Mouse (Mus musculus): ENCODE data around the gene Dctn3. TPM values are rescaled to one million over a fixed set of nuclear protein-coding genes. Genes with fewer than 3 reads are reported as not detected.

Dctn3 gene
- polyA plus RNA-seq, 1 experiment from 2014 or later, result 143 TPM

DNA sequence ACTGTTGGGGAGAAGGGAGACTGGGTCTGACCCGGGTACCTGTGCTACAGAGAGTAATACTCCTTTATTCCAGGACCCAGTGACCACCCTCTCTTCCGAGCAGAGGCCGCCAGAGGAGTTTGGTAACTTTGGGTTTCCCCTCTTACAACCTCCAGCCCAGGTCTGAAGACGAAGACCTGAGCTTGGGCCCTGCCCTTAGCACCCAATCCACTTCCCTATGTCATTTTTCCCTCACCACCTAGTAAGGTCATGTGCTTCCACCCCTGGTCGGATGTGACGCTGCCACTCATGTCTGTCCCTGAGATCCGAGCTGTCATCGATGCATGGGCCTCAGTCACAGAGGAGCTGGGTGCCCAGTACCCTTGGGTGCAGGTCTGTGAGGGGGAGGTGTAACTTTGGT lies 33.5 kb upstream of the Dctn3 start:
- WGBS, result 73% methylated on average over 8 of the region's 8 CpGs
- H3K27me3 ChIP-seq (ENCODE audit: insufficient read depth, poor library complexity, severe bottlenecking), result peaks cover 6% of the 10 kb centered on the region; the same call in 1 of the 2 replicates
- no peaks in the 10 kb centered on the region for H3K9me3 ChIP-seq
- peak overlapping the region; percentile 70 for H3K4me3 ChIP-seq
- H3K4me1 ChIP-seq, result peaks cover 45% of the 10 kb centered on the region
- peaks cover 24% of the 10 kb centered on the region for H3K36me3 ChIP-seq
- peak overlapping the region; percentile 93 for H3K27ac ChIP-seq
- DNase-seq (ENCODE audit: low spot score), result peak; percentile 76

DNA sequence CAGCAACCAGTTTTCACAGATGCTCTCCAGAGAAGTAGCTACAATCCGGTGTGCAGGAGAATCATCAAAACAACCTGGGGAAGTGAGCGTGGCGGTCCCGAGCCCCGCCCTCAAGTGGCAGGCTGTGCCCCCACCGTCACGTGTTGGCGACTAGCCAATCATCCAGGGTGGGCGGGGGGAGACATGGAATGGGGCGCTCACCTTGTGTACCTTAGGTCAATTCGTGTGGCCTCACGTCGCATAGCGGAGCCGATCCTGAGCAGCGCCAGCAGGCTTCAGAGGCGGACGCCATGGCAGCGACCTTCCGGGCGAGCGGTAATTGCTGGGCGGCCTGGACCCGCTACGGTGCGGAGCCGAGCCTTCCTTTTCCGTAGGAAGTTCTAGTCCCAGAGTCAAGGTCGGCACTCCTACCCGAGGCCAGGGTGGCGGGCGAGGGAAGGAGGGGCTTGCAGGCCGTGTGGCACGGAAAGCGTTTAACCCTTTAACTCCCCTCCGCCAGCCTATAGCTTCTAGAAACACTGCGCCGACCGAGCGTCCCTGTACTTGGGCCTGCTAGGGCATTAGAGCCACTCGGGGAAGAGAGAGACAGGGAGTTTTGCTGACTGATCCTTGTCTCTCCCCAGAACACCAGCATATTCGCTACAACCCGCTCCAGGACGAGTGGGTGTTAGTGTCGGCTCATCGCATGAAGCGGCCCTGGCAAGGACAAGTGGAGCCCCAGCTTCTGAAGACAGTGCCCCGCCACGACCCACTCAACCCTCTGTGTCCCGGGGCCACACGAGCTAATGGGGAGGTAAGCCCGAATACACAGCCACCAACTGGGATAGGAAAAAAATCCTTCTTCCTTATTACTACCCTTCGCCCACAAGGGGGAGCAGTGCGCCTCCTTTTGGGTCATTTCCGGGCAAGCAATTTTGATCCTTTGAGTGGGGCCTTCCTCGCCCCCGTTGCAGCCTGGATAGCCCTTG lies 32.7 kb upstream of the Dctn3 start, which contains the start of gene Sigmar1:
TSS of gene Sigmar1 (minus strand) at position 820 of the 968 bp plus-strand sequence.
- WGBS, result under 1% methylated on average over 57 of the region's 57 CpGs
- H3K4me1 ChIP-seq, result peaks cover 37% of the 10 kb centered on the region
- peak within 1 kb of the TSS; percentile 70 for H3K4me3 ChIP-seq
- H3K36me3 ChIP-seq, result peaks cover 24% of the 10 kb centered on the region
- H3K27ac ChIP-seq, result peak within 1 kb of the TSS; percentile 93
- peak; percentile 95 for DNase-seq (ENCODE audit: low spot score)
- H3K27me3 ChIP-seq (ENCODE audit: insufficient read depth, poor library complexity, severe bottlenecking), result peaks cover 6% of the 10 kb centered on the region; the same call in 1 of the 2 replicates
- H3K9me3 ChIP-seq, result no peaks in the 10 kb centered on the region

DNA sequence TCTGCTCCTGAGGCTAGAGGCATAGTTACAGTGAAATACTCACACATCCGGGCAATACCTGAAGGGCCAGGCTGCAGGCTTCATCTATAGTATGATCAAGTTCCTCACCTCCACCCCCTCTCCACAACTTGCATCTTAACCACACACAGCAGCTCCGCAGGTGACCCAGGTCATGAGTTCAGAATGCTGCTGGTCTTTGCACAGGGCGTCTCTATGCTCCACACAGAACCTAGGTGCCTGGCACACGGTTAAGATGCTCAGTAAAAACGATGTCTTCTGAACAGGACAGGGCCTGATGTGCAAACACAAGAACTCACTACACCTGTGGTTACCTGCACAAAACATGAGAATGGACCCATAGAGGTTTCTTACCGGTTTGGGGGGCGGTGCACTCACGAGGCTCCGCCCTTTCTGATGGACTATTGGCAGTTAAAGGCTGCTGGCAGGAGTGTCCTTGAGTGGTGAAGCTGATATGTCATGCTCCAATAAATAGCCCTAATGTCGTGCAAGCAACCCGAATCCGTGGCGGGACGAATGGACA lies 31.9 kb upstream of the Dctn3 start, which contains the start of gene Galt:
TSS of gene Galt (plus strand) at position 432 of the 541 bp plus-strand sequence.
- Histone ChIP-seq H3K9me3 (no peaks in the 10 kb centered on the region), H3K4me1 (peaks cover 30% of the 10 kb centered on the region), H3K4me3 (peak within 1 kb of the TSS; percentile 70), H3K36me3 (peaks cover 24% of the 10 kb centered on the region), H3K27ac (peak within 1 kb of the TSS; percentile 93), H3K27me3 (ENCODE audit: insufficient read depth, poor library complexity, severe bottlenecking) (peaks cover 6% of the 10 kb centered on the region; the same call in 1 of the 2 replicates)
- no peak for DNase-seq (ENCODE audit: low spot score)
- WGBS, result 14% methylated on average over 14 of the region's 14 CpGs

DNA sequence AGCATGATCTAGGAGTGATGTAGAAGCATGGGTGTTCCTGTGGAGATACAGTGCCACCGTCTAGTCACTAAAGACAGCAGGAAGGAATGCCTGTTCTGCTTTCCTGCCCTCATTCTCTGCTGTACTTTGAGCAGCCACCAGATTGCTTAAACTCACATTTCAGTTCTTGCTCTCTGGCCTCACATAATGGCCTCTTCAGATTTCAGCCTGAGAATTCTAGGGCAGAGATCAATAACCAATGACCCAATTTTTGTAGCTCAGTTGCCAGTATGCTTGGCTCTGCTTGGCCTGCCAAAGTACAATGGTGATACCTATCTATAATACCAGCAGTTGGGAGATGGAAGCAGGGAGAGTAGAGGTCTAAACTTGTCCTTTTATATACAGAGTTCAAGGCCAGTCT lies 22.1 kb upstream of the Dctn3 start:
- 77% methylated on average over 1 of the region's 1 CpGs for WGBS
- H3K4me3 ChIP-seq, result no peak overlapping the region

DNA sequence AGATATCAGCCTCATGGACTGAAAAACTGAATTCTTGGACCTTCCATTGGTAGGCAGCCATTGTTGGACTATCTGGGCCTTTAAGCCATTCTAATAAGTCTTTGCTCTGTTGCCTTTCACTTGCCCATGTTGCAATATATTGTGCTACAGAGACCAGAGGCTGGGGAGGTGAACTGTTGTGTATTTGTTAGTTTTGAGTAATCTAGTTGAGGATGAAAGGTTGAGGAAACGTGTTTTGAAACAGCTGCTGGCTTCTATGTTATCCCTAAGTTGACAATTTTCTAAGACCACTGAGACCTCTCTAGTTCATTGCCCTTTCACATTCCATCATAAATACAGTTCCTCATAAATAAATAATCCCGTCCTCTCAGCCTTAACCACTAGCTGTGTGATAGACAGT lies 21.2 kb upstream of the Dctn3 start:
- Histone ChIP-seq H3K27ac (no peak overlapping the region), H3K9me3 (no peaks in the 10 kb centered on the region), H3K27me3 (ENCODE audit: insufficient read depth, poor library complexity, severe bottlenecking) (0 out of 2 replicates have a peak, but pooled peaks cover 3% of the 10 kb centered on the region), H3K4me1 (peaks cover 21% of the 10 kb centered on the region), H3K36me3 (peaks cover 5% of the 10 kb centered on the region), H3K4me3 (no peak overlapping the region)
- no peak for DNase-seq (ENCODE audit: low spot score)
- 70% methylated on average over 2 of the region's 2 CpGs for WGBS

More for the DNA sequence above, 22.1 kb upstream of the Dctn3 start:
- Histone ChIP-seq H3K27ac (no peak overlapping the region), H3K27me3 (ENCODE audit: insufficient read depth, poor library complexity, severe bottlenecking) (0 out of 2 replicates have a peak, but pooled peaks cover 3% of the 10 kb centered on the region), H3K36me3 (no peaks in the 10 kb centered on the region), H3K9me3 (no peaks in the 10 kb centered on the region), H3K4me1 (peaks cover 13% of the 10 kb centered on the region)
- DNase-seq (ENCODE audit: low spot score), result no peak

DNA sequence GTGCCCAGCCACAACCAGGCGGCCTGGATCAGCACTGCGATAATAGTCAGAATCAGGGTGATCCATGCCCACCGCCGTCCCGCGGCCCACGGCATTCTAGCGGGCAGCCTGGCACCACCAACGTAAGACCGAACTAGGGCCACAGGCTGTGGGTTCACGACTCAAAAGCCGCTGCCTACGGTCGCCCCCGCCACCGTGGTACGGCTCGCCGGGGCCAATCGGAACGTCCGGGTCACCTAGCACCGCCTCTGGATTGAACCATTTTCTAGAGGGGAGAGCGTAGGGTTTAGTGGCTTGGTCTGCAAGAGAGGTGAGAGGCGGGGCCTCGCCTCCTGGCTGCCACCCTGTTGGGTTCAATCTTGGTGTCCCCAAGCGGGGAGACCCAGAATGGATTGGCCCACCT lies 18.2 kb upstream of the Dctn3 start:
- H3K27ac ChIP-seq, result peak overlapping the region; percentile 88
- peak; percentile 97 for DNase-seq (ENCODE audit: low spot score)
- peaks cover 15% of the 10 kb centered on the region for H3K36me3 ChIP-seq
- no peaks in the 10 kb centered on the region for H3K9me3 ChIP-seq
- H3K4me3 ChIP-seq, result peak overlapping the region; percentile 76
- whole genome bisulfite sequencing, result under 1% methylated on average over 27 of the region's 27 CpGs
- peaks cover 22% of the 10 kb centered on the region for H3K4me1 ChIP-seq
- H3K27me3 ChIP-seq (ENCODE audit: insufficient read depth, poor library complexity, severe bottlenecking), result no peaks in the 10 kb centered on the region

DNA sequence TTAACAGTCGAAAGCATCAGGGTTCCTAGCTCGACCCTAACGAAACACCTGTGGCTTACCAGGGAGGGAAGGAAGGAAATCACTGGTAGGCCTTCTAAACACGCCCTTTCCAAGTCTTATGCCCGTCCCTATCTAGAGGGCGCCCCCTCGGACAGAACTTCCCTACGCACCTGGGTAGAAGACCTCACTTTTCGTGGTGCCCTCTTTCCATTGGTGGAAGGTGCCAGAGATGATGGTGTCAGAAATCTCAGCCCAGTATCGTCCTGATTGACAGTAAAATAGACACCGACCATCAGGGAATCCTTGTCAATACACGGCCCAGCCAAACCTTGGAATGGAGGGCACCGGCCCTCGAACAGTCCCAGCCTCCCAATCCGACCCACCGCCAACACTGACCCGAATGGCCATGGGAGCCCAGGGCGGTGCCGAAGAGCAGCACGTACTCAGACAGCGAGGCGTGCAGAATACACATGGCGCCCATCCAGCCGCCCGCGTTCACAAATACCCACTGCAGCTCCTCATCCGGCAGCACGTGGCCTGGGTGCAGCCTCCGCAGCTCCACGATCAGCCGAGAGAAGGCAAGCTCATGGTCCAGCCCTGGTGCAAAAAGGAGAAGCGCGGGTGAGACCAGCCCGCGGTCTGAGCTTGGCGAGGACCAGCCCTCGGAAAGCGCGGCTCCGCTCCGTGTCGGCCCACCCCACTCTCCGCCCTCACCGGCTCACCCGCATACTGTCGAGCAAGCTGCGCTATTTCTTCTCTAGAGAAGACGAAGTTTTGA lies 17.6 kb upstream of the Dctn3 start:
- WGBS, result 1% methylated on average over 48 of the region's 48 CpGs
- peak overlapping the region; percentile 88 for H3K27ac ChIP-seq
- H3K36me3 ChIP-seq, result peaks cover 15% of the 10 kb centered on the region
- peaks cover 22% of the 10 kb centered on the region for H3K4me1 ChIP-seq
- no peaks in the 10 kb centered on the region for H3K9me3 ChIP-seq
- DNase-seq (ENCODE audit: low spot score), result peak; percentile 81
- H3K27me3 ChIP-seq (ENCODE audit: insufficient read depth, poor library complexity, severe bottlenecking), result no peaks in the 10 kb centered on the region
- peak overlapping the region; percentile 76 for H3K4me3 ChIP-seq

DNA sequence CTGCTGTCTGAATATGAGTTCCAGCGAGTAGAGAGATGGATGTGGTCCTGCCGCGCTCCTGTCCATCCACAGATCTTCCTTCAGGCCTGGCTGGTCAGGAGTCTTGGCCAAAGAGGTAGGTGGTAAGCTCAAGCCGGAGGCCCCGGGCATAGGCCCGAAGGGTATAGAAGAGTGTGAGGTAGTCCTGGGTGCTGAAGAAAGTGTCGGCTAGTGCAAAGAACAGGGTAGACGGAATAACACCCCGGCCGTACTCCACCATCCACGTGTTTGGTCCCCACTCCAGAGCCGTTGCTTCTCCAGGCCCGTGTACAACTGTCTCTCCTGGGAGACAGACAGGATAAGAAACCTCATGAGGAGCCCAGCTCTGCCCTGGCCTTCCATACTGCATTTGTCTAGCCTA lies 16.3 kb upstream of the Dctn3 start:
- Histone ChIP-seq H3K27ac (no peak overlapping the region), H3K4me3 (0 out of 2 replicates have a peak overlapping the region, but pooled peaks have one; percentile 76)

DNA sequence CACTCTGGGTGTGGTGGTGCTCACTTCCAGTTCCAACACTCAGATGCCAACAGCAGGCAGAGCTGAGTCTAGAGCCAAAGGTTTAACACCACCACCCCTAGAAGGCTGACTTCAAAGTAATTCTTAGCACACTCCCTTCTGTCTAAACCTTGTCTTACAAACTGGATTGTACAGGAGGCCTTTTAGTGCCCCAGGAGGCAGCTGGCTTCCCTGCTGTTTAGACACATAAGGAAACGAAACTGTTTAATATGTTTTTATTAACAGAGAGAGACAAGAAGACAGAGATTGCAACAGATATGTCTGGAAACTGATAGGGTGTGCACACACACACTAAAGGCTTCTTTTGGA lies 15.3 kb upstream of the Dctn3 start:
- no peak overlapping the region for H3K4me3 ChIP-seq
- peaks cover 14% of the 10 kb centered on the region for H3K27me3 ChIP-seq (ENCODE audit: insufficient read depth, poor library complexity, severe bottlenecking)
- peaks cover 15% of the 10 kb centered on the region for H3K36me3 ChIP-seq
- H3K4me1 ChIP-seq, result peaks cover 22% of the 10 kb centered on the region
- H3K9me3 ChIP-seq, result no peaks in the 10 kb centered on the region
- no peak overlapping the region for H3K27ac ChIP-seq
- WGBS, result 73% methylated on average over 1 of the region's 1 CpGs
- no peak for DNase-seq (ENCODE audit: low spot score)

More for the DNA sequence above, 16.3 kb upstream of the Dctn3 start:
- WGBS, result 91% methylated on average over 13 of the region's 13 CpGs
- Histone ChIP-seq H3K4me1 (peaks cover 22% of the 10 kb centered on the region), H3K9me3 (no peaks in the 10 kb centered on the region), H3K36me3 (peaks cover 15% of the 10 kb centered on the region), H3K27me3 (ENCODE audit: insufficient read depth, poor library complexity, severe bottlenecking) (peaks cover 4% of the 10 kb centered on the region; the same call in 1 of the 2 replicates)
- DNase-seq (ENCODE audit: low spot score), result no peak

DNA sequence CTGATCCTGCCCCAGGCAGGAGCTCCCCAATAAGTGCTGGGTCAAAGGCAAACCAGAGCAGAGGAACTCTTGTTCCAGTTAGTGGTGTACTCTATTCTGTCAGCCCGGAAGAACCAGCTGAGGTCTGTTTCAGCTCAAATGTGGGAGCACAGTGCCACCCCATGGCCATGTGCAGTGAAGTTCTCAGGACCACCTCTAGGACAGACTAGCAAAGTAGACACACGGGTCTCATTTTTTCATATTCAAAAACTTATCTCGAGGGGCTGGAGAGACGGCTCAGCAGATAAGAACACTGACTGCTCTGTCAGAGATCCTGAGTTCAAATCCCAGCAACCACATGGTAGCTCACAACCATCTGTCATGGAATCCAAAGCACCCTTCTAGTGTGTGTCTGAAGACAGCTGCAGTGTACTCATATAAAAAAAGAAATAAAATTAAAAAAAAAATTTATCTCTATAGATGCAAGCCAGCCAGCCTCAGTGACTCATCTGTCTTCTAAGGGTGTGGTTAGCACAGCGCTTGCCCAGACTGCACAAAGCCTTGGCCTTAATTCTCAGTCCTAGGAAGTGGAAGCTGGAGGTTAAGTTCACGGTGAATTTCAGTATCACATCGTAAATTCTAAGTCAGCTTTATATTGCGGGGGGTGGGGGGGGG lies 14.8 kb upstream of the Dctn3 start:
- H3K36me3 ChIP-seq, result peaks cover 15% of the 10 kb centered on the region
- H3K4me1 ChIP-seq, result peaks cover 22% of the 10 kb centered on the region
- WGBS, result 50% methylated on average over 8 of the region's 8 CpGs
- H3K27ac ChIP-seq, result no peak overlapping the region
- DNase-seq (ENCODE audit: low spot score), result no peak
- peaks cover 19% of the 10 kb centered on the region for H3K27me3 ChIP-seq (ENCODE audit: insufficient read depth, poor library complexity, severe bottlenecking)
- no peaks in the 10 kb centered on the region for H3K9me3 ChIP-seq
- H3K4me3 ChIP-seq, result no peak overlapping the region

DNA sequence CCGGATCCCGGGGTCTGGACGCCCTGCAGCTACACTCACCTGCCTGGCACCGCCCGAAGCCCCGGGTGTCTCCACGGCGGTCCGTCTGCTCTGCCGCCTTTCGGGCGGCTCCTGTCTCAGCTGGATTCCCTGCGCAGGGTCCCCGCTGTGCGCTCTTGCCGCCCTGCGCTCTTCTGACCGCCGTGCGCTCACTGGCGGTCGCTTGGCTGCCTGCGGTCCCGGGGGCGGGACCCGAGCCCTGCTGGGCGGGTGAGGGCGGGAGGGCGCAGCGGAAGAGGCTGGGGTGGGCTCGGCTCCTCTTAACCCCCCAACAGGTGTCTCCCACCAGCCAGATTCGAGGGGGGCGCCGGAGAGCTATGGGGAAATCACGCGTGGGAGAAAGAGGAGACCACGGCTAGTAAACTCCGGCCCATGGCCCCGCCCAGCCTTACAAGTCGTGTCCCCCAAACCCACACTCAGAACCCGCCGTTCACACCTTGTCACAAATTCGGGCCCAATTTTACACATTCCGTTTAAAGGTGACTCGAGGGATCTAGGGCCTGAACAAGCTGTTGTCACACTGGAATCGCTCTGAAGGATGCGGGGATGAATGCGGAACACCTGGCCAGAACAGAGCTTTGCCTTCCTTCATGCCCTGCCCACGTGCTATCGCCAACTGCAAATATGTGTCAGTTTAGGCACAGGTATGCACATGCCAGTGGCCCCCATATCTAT lies 8.2 kb upstream of the Dctn3 start, which contains the start of gene Arid3c:
TSS of gene Arid3c (minus strand) at position 91 of the 714 bp plus-strand sequence.
- Histone ChIP-seq H3K4me3 (peak within 1 kb of the TSS; percentile 59), H3K4me1 (peaks cover 9% of the 10 kb centered on the region), H3K27ac (no peak within 1 kb of the TSS), H3K36me3 (no peaks in the 10 kb centered on the region), H3K9me3 (no peaks in the 10 kb centered on the region), H3K27me3 (ENCODE audit: insufficient read depth, poor library complexity, severe bottlenecking) (peaks cover 84% of the 10 kb centered on the region)
- 3% methylated on average over 50 of the region's 50 CpGs for WGBS
- no peak for DNase-seq (ENCODE audit: low spot score)

All from heart, embryonic 10.5 days (tissue).